22 mouse cellular contexts compared by ENCODE assay signal in the genomic region with DNA sequence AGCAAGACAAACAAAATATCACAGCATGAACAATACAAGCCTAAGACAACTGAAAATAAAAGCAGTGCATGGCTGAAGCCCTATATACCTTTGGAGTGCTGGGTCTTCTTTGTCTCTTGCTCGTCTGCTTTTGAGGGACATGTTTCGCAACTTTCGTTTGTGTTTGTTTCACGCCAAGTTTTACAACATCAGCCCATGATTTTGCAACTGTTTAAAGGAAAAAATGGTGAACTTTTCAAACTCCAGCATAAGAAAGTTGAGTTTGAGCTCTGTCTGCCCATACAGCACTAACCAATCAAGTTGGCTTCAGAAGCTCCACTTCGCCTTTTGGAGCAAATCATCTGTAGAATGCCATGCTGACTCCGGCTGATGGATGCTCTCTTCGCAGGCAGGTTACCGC. TPM values are rescaled to one million over a fixed set of nuclear protein-coding genes. Genes with fewer than 3 reads are reported as not detected.
A peak's percentile ranks its signal among the peaks of the same experiment; 100 is the strongest.
DNase-seq lines count a peak whose midpoint lies in the region; ATAC-seq lines count a peak whose summit lies in the region.
"Had no signal": no experiment of that assay in that cellular context is flagged by ENCODE, and none has a peak within 500 bp of the region (broad histone marks: within the 10 kb centered on the region; RNA-seq: fewer than 3 reads in every experiment).

No protein-coding gene starts in this region.

- peak; percentile 11 for DNase-seq in adrenal gland, adult 2 months
- DNase-seq in adrenal gland, postnatal 36 days: no peak
- DNase-seq in liver, embryonic 11.5 days (ENCODE audit: low spot score): no peak
- no peak for DNase-seq in kidney, postnatal 10 days
- no peak for DNase-seq in layer of hippocampus, adult 11-12 months (ENCODE audit: low spot score)
- DNase-seq: adrenal gland, postnatal 25 days; B cell, adult 2 months; cerebellum, adult 2 months; cerebellum, postnatal 10 days; gastrocnemius, postnatal 36 days; heart, adult 18-20 months; heart, postnatal 10 days; heart, postnatal 4 days had no signal

- peak; percentile 18; the same call in 1 of the 2 replicates for ATAC-seq in liver, embryonic 16.5 days (ENCODE audit: low read depth)
- no peak for ATAC-seq in liver, embryonic 11.5 days (replicated peaks; ENCODE audit: low FRiP score)
- ATAC-seq in granulocyte monocyte progenitor cell, adult 5-6 weeks (replicated peaks; ENCODE audit: poor library complexity, severe bottlenecking): peak; percentile 36
- ATAC-seq in megakaryocyte progenitor cell, adult 5-6 weeks (replicated peaks; ENCODE audit: poor library complexity): peak; percentile 33; the same call in 1 of the 2 replicates
- ATAC-seq: forebrain, embryonic 14.5 days had no signal

- no peaks in the 10 kb centered on the region for H3K9me3 ChIP-seq in liver, embryonic 16.5 days (replicated peaks; ENCODE audit: control insufficient read depth, low read length)
- no peaks in the 10 kb centered on the region for H3K9me3 ChIP-seq in liver, embryonic 11.5 days (ENCODE audit: control insufficient read depth, low read length)
- H3K9me3 ChIP-seq: embryonic facial prominence, embryonic 15.5 days; forebrain, embryonic 10.5 days; heart, embryonic 10.5 days; hindbrain, embryonic 12.5 days had no signal

- no peaks in the 10 kb centered on the region for H3K27me3 ChIP-seq in liver, embryonic 16.5 days (ENCODE audit: control insufficient read depth, insufficient read depth, low read depth, low read length)
- H3K27me3 ChIP-seq in liver, embryonic 11.5 days (replicated peaks; ENCODE audit: control insufficient read depth, insufficient read depth, low read length): no peaks in the 10 kb centered on the region
- H3K27me3 ChIP-seq: embryonic facial prominence, embryonic 15.5 days; hindbrain, embryonic 12.5 days had no signal

- H3K27ac ChIP-seq in liver, embryonic 16.5 days (ENCODE audit: low read length): no peak overlapping the region
- H3K27ac ChIP-seq in liver, embryonic 11.5 days (ENCODE audit: low read depth, low read length): no peak overlapping the region
- H3K27ac ChIP-seq: embryonic facial prominence, embryonic 15.5 days; forebrain, embryonic 10.5 days; heart, embryonic 10.5 days; hindbrain, embryonic 12.5 days had no signal

- WGBS in liver, embryonic 16.5 days (ENCODE audit: insufficient replicate concordance): 86% methylated on average over 8 of the region's 8 CpGs
- 93% methylated on average over 8 of the region's 8 CpGs for whole genome bisulfite sequencing in liver, embryonic 11.5 days

- H3K4me1 ChIP-seq in liver, embryonic 16.5 days (ENCODE audit: control insufficient read depth, low read depth, low read length): peaks cover 13% of the 10 kb centered on the region
- no peaks in the 10 kb centered on the region for H3K4me1 ChIP-seq in liver, embryonic 11.5 days (replicated peaks; ENCODE audit: control insufficient read depth, insufficient read depth, low read length)
- H3K4me1 ChIP-seq: embryonic facial prominence, embryonic 15.5 days; forebrain, embryonic 10.5 days; heart, embryonic 10.5 days; hindbrain, embryonic 12.5 days had no signal

- H3K9ac ChIP-seq in liver, embryonic 16.5 days (ENCODE audit: low read depth, low read length): no peak overlapping the region
- H3K9ac ChIP-seq in liver, embryonic 11.5 days (ENCODE audit: low read depth, low read length): no peak overlapping the region
- H3K9ac ChIP-seq: embryonic facial prominence, embryonic 15.5 days; hindbrain, embryonic 12.5 days had no signal

- H3K36me3 ChIP-seq in liver, embryonic 16.5 days (ENCODE audit: control insufficient read depth, insufficient read depth): peaks cover 99% of the 10 kb centered on the region
- peaks cover 91% of the 10 kb centered on the region for H3K36me3 ChIP-seq in liver, embryonic 11.5 days (ENCODE audit: control insufficient read depth, insufficient read depth, low read length)

- no peak overlapping the region for H3K4me2 ChIP-seq in liver, embryonic 16.5 days (ENCODE audit: low read depth, low read length)
- H3K4me2 ChIP-seq in liver, embryonic 11.5 days: no peak overlapping the region
- H3K4me2 ChIP-seq: embryonic facial prominence, embryonic 15.5 days; hindbrain, embryonic 12.5 days had no signal

- no peak overlapping the region for H3K4me3 ChIP-seq in liver, embryonic 16.5 days (ENCODE audit: low read depth, low read length)
- no peak overlapping the region for H3K4me3 ChIP-seq in liver, embryonic 11.5 days (ENCODE audit: low read depth, low read length)
- H3K4me3 ChIP-seq: embryonic facial prominence, embryonic 15.5 days; erythroblast, embryonic 14.5 days; forebrain, embryonic 10.5 days; heart, embryonic 10.5 days; hindbrain, embryonic 12.5 days had no signal

RNA-seq across cellular contexts. Expression of a gene that starts 11.9 kb away (rescaled TPM):
- total RNA-seq in adrenal gland, adult 2 months (2021): 1 to 10 TPM; 2.4 to 5.4 TPM
- polyA plus RNA-seq in adrenal gland, adult 2 months (2012; rRNA removed): 0.26 and 0.43 TPM in 2 replicates
- 10 to 100 TPM in 1 of 2 experiments, 1 to 10 TPM in 1; 9.3 to 10.4 TPM for total RNA-seq in adrenal gland, postnatal 36 days (2021)
- polyA plus RNA-seq in liver, embryonic 16.5 days (2015; fragmentation: Nextera tagmentation; extraction: Ambion mirVana): 81.1 and 89.2 TPM in 2 replicates
- polyA plus RNA-seq in liver, embryonic 11.5 days (2014; fragmentation: Nextera tagmentation; extraction: Ambion mirVana): 75.1 and 79.3 TPM in 2 replicates
- 154 and 199 TPM in 2 replicates for total RNA-seq in granulocyte monocyte progenitor cell, adult 5-6 weeks (2014; fragmentation: Nextera tagmentation)
- 269 and 306 TPM in 2 replicates for total RNA-seq in granulocyte monocyte progenitor cell, adult 5-6 weeks (2017)
- total RNA-seq in megakaryocyte progenitor cell, adult 5-6 weeks (2015): 389 and 403 TPM in 2 replicates
- total RNA-seq in megakaryocyte progenitor cell, adult 5-6 weeks (2017): 247 and 299 TPM in 2 replicates

Comparison
In these comparisons a context has a peak if more than half of its experiments do, and no peak if none do; other contexts are left out.
1. RNA of a gene that starts 11.9 kb away (total RNA-seq): 247 to 403 TPM in megakaryocyte progenitor cell, adult 5-6 weeks and 154 to 306 TPM in granulocyte monocyte progenitor cell, adult 5-6 weeks; 9.3 to 10.4 TPM in adrenal gland, postnatal 36 days and 2.4 to 5.4 TPM in adrenal gland, adult 2 months; every median in the first group is over 10 times any median in the second.